Mouse (Mus musculus) limb, embryonic 11.5 days (tissue): ENCODE data around the gene Polk. TPM values are rescaled to one million over a fixed set of nuclear protein-coding genes. Genes with fewer than 3 reads are reported as not detected.

Experiments used
- ATAC-seq: fragments of 200-750 bp; cut with Nextera tagmentation; 2 replicates; pipeline ENCODE4 v1.8.0; 2017; ENCODE audit warnings: low read depth; ENCODE audit not compliant: insufficient number of reproducible peaks, low FRiP score, low TSS enrichment
- DNase-seq: peaks from one replicate; pipeline ENCODE4 v3.0.0-alpha.2; 2015; ENCODE audit warnings: low spot score
- H3K27ac ChIP-seq: fragments of 300-500 bp; sonication (generic); replicated peaks from 2 replicates; pipeline ENCODE4 v1.5.1; 2014; ENCODE audit warnings: low read depth, mild to moderate bottlenecking, low read length
- H3K27me3 ChIP-seq: fragments of 300-500 bp; sonication (generic); 2 replicates; pipeline ENCODE4 v1.6.1; 2014; ENCODE audit warnings: mild to moderate bottlenecking, low read length, mixed read lengths; ENCODE audit not compliant: control insufficient read depth, insufficient read depth
- H3K36me3 ChIP-seq: fragments of 300-500 bp; sonication (generic); 2 replicates; pipeline ENCODE4 v1.6.1; 2014; ENCODE audit warnings: mild to moderate bottlenecking, low read length, moderate library complexity, mixed read lengths; ENCODE audit not compliant: control insufficient read depth, insufficient read depth
- H3K4me1 ChIP-seq: fragments of 300-500 bp; sonication (generic); 2 replicates; pipeline ENCODE4 v1.6.1; 2014; ENCODE audit warnings: low read length, mixed read lengths; ENCODE audit not compliant: control insufficient read depth, insufficient read depth
- H3K4me2 ChIP-seq: fragments of 300-500 bp; sonication (generic); 2 replicates; pipeline ENCODE4 v1.6.1; 2014; ENCODE audit warnings: low read depth, mild to moderate bottlenecking, moderate library complexity; ENCODE audit not compliant: severe bottlenecking
- H3K4me3 ChIP-seq: fragments of 300-500 bp; sonication (generic); 2 replicates; pipeline ENCODE4 v1.5.1; 2014; ENCODE audit warnings: low read depth, low read length
- H3K9ac ChIP-seq: fragments of 300-500 bp; sonication (generic); 2 replicates; pipeline ENCODE4 v1.6.1; 2014; ENCODE audit warnings: mild to moderate bottlenecking, low read length
- H3K9me3 ChIP-seq: fragments of 300-500 bp; sonication (generic); 2 replicates; pipeline ENCODE4 v1.6.1; 2016; ENCODE audit warnings: low read length; ENCODE audit not compliant: control insufficient read depth
- WGBS: fragments of 180-500 bp; shearing (Covaris S2); extraction: QIAGEN DNeasy Blood & Tissue Kit; methylation state at CpG from one replicate; pipeline ENCODE4 v1.1.7; 2014; 5-methylcytosine and 5-hydroxymethylcytosine counted together
- polyA plus RNA-seq: library from polyadenylated mRNA; unstranded; fragments of >200 nt; fragmentation: Nextera tagmentation; extraction: Ambion mirVana; gene quantifications from 2 replicates; pipeline ENCODE4 v1.2.1, GENCODE M21; 2014

The Polk gene
- polyA plus RNA-seq, 1 experiment from 2014 or later = 8.9 TPM

GRCm38 (mm10) chr13:96433648-96434190 lies 108.7 kb downstream of the Polk start:
- H3K9me3 ChIP-seq = no peaks in the 10 kb centered on the region
- no peak overlapping the region for H3K4me2 ChIP-seq
- no peak overlapping the region for H3K4me3 ChIP-seq
- no peaks in the 10 kb centered on the region for H3K27me3 ChIP-seq
- no peak for ATAC-seq
- WGBS = 68% methylated on average over 11 of the region's 11 CpGs
- no peak for DNase-seq
- peaks cover 2% of the 10 kb centered on the region; the same call in 1 of the 2 replicates for H3K4me1 ChIP-seq
- no peaks in the 10 kb centered on the region for H3K36me3 ChIP-seq
- no peak overlapping the region for H3K27ac ChIP-seq
- H3K9ac ChIP-seq = no peak overlapping the region

- no peaks in the 10 kb centered on the region for H3K36me3 ChIP-seq
- H3K9me3 ChIP-seq = no peaks in the 10 kb centered on the region
- no peak overlapping the region for H3K4me2 ChIP-seq
- no peaks in the 10 kb centered on the region for H3K27me3 ChIP-seq
- WGBS = 89% methylated on average over 6 of the region's 6 CpGs
- H3K27ac ChIP-seq = no peak overlapping the region
- no peak overlapping the region for H3K4me3 ChIP-seq
- no peak for ATAC-seq
- H3K9ac ChIP-seq = no peak overlapping the region
- H3K4me1 ChIP-seq = peaks cover 2% of the 10 kb centered on the region; the same call in 1 of the 2 replicates
- DNase-seq = no peak
Measured at GRCm38 (mm10) chr13:96433041-96433440, 109.3 kb downstream of the Polk start.

- Histone ChIP-seq H3K4me2 (no peak overlapping the region), H3K4me3 (no peak overlapping the region), H3K9ac (no peak overlapping the region), H3K9me3 (no peaks in the 10 kb centered on the region), H3K27ac (no peak overlapping the region), H3K27me3 (no peaks in the 10 kb centered on the region), H3K4me1 (peaks cover 2% of the 10 kb centered on the region; the same call in 1 of the 2 replicates), H3K36me3 (no peaks in the 10 kb centered on the region)
- ATAC-seq (no peak), DNase-seq (no peak)
- 53% methylated on average over 3 of the region's 3 CpGs for WGBS
Measured at GRCm38 (mm10) chr13:96432376-96432811, 110.0 kb downstream of the Polk start.

- DNase-seq = peak; percentile 93
- Histone ChIP-seq H3K4me3 (no peak overlapping the region), H3K4me1 (peaks cover 2% of the 10 kb centered on the region; the same call in 1 of the 2 replicates), H3K4me2 (no peak overlapping the region), H3K27ac (no peak overlapping the region), H3K9me3 (no peaks in the 10 kb centered on the region), H3K36me3 (no peaks in the 10 kb centered on the region), H3K27me3 (no peaks in the 10 kb centered on the region), H3K9ac (no peak overlapping the region)
- ATAC-seq = peak; percentile 54; the same call in 1 of the 2 replicates
- 38% methylated on average over 12 of the region's 12 CpGs for WGBS
Measured at GRCm38 (mm10) chr13:96431595-96432156, 110.7 kb downstream of the Polk start.

Other genes with a start within 250 kb of the Polk start
- 22.6 and 23.9 TPM in 2 replicates for gene Poc5, start 154.3 kb downstream of the Polk start, polyA plus RNA-seq
- gene Ankdd1b, start 71.4 kb downstream of the Polk start, polyA plus RNA-seq = 0.11 TPM in 1 of 2 replicates, not detected in the other
- not detected in 2 replicates for gene Gm17622, start 51.8 kb downstream of the Polk start, polyA plus RNA-seq
- 6.4 and 6.5 TPM in 2 replicates for gene Col4a3bp, start within 50 bp of the Polk start, polyA plus RNA-seq
- 132 and 142 TPM in 2 replicates for gene Hmgcr, start 128.4 kb upstream of the Polk start, polyA plus RNA-seq
- gene Ankrd31, start 205.7 kb upstream of the Polk start, polyA plus RNA-seq = not detected in 2 replicates